Mouse (Mus musculus) embryonic fibroblast, embryonic 13.5 days (primary cell): ENCODE results near the gene Cyth2.

Source experiments
- CTCF ChIP-seq: IDR thresholded peaks from 2 replicates; pipeline ENCODE4 v1.5.1; 2011; ENCODE audit warnings: mild to moderate bottlenecking, control low read depth, low read length, moderate library complexity, borderline replicate concordance; ENCODE audit not compliant: insufficient read depth
- POLR2A ChIP-seq: IDR thresholded peaks from 2 replicates; pipeline ENCODE4 v1.6.1; 2011; ENCODE audit warnings: low read depth, mild to moderate bottlenecking, control low read depth, low read length, moderate library complexity

GRCm38 (mm10) chr7:45786136-45786578 is 28.2 kb downstream of the Cyth2 start:
- TF ChIP-seq CTCF (no peak), POLR2A (0 out of 2 replicates have a peak, but pooled peaks have one; percentile 1)
